ENCODE assay signal across 14 mouse cellular contexts in the genomic region with DNA sequence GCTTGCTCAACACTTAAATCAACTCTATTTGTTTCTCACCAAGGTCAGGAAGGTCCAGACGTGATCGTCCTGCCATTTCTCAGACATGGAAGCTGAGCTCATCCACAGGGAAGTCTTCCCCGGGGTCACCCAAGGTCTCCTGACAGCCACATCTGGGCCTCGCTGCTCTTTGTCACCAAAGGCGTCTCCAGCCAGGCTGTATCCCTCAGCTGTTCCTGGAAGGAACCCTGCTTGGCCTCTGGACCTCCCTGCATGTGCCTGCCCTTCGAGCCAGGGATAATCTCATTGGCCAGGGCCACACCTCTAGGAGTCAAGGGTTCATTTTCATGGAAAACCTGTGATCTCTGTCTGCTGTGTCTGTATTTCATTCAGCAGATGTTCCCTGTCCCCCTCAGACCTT.
A peak's percentile ranks its signal among the peaks of the same experiment; 100 is the strongest.
DNase-seq lines count a peak whose midpoint lies in the region; ATAC-seq and TF ChIP-seq lines count a peak whose summit lies in the region.
"Had no signal": no experiment of that assay in that cellular context is flagged by ENCODE, and none has a peak within 500 bp of the region (broad histone marks: within the 10 kb centered on the region; RNA-seq: fewer than 3 reads in every experiment).

No protein-coding gene starts in this region.

- TF ChIP-seq EP300 in stomach, postnatal 0 days (optimal IDR thresholded peaks at IDR 0.05): no peak

- peaks cover 15% of the 10 kb centered on the region for H3K4me1 ChIP-seq in heart, embryonic 11.5 days (ENCODE audit: control insufficient read depth, insufficient read depth, low read length)
- no peaks in the 10 kb centered on the region for H3K4me1 ChIP-seq in stomach, postnatal 0 days (replicated peaks; ENCODE audit: control insufficient read depth, insufficient read depth)
- H3K4me1 ChIP-seq: liver, embryonic 13.5 days had no signal

- no peak for ATAC-seq in heart, embryonic 11.5 days (replicated peaks; ENCODE audit: insufficient number of reproducible peaks, low FRiP score, low TSS enrichment)
- ATAC-seq in stomach, postnatal 0 days (ENCODE audit: low FRiP score, low TSS enrichment): peak; percentile 36; the same call in 1 of the 2 replicates
- no peak for ATAC-seq in CD4-positive, CD25-positive, alpha-beta regulatory T cell, adult 4 months
- ATAC-seq: activated CD4-positive, CD25-positive, alpha-beta regulatory T cell, adult 4 months; forebrain, postnatal 0 days; lung, postnatal 0 days had no signal

- no peak overlapping the region for H3K9ac ChIP-seq in heart, embryonic 11.5 days (ENCODE audit: low read depth, low read length)
- H3K9ac ChIP-seq in stomach, postnatal 0 days (ENCODE audit: low read length): no peak overlapping the region
- H3K9ac ChIP-seq: embryonic facial prominence, embryonic 12.5 days; forebrain, postnatal 0 days; liver, embryonic 13.5 days had no signal

- no peak overlapping the region for H3K4me3 ChIP-seq in heart, embryonic 11.5 days (ENCODE audit: low read depth, low read length)
- H3K4me3 ChIP-seq in stomach, postnatal 0 days (ENCODE audit: low read depth, low read length): no peak overlapping the region
- H3K4me3 ChIP-seq: embryonic facial prominence, embryonic 12.5 days; liver, embryonic 13.5 days had no signal

- peaks cover 3% of the 10 kb centered on the region; the same call in 1 of the 2 replicates for H3K27me3 ChIP-seq in heart, embryonic 11.5 days (ENCODE audit: control insufficient read depth, insufficient read depth, low read length)
- no peaks in the 10 kb centered on the region for H3K27me3 ChIP-seq in stomach, postnatal 0 days (ENCODE audit: control insufficient read depth, insufficient read depth, low read length)

- no peak for TF ChIP-seq CTCF in stomach, postnatal 0 days (IDR thresholded peaks at IDR 0.05; ENCODE audit: low read depth)

- H3K4me2 ChIP-seq in heart, embryonic 11.5 days: no peak overlapping the region
- H3K4me2 ChIP-seq in stomach, postnatal 0 days (replicated peaks; ENCODE audit: low read depth): no peak overlapping the region
- H3K4me2 ChIP-seq: embryonic facial prominence, embryonic 12.5 days; liver, embryonic 13.5 days had no signal

- peak; percentile 94 for DNase-seq in heart, adult 11 months
- peak; percentile 32 for DNase-seq in urinary bladder, postnatal 25 days (ENCODE audit: low spot score)
- no peak for DNase-seq in urinary bladder, adult 2 months (ENCODE audit: low spot score)
- peak; percentile 32 to 37 for DNase-seq in kidney, adult 8-10 months
- DNase-seq in stomach, postnatal 0 days (ENCODE audit: low spot score): no peak
- DNase-seq in right cerebral cortex, postnatal 4 days: no peak
- DNase-seq: cerebellum, postnatal 36 days; forebrain, postnatal 0 days; liver, embryonic 13.5 days had no signal

- no peaks in the 10 kb centered on the region for H3K36me3 ChIP-seq in heart, embryonic 11.5 days (ENCODE audit: control insufficient read depth, insufficient read depth, low read length)
- H3K36me3 ChIP-seq in stomach, postnatal 0 days (ENCODE audit: control insufficient read depth, insufficient read depth, low read length): no peaks in the 10 kb centered on the region
- H3K36me3 ChIP-seq: embryonic facial prominence, embryonic 12.5 days; liver, embryonic 13.5 days had no signal

- no peaks in the 10 kb centered on the region for H3K9me3 ChIP-seq in heart, embryonic 11.5 days (replicated peaks; ENCODE audit: control insufficient read depth, low read length)
- H3K9me3 ChIP-seq in stomach, postnatal 0 days (ENCODE audit: control insufficient read depth, low read length): no peaks in the 10 kb centered on the region
- H3K9me3 ChIP-seq: embryonic facial prominence, embryonic 12.5 days; liver, embryonic 13.5 days had no signal

- no peak overlapping the region for H3K27ac ChIP-seq in heart, embryonic 11.5 days (ENCODE audit: low read depth, low read length)
- no peak overlapping the region for H3K27ac ChIP-seq in stomach, postnatal 0 days (replicated peaks)
- H3K27ac ChIP-seq: embryonic facial prominence, embryonic 12.5 days; liver, embryonic 13.5 days had no signal

- 62% methylated on average over 6 of the region's 6 CpGs for WGBS in heart, embryonic 11.5 days (ENCODE audit: insufficient replicate concordance)
- 47% methylated on average over 6 of the region's 6 CpGs for WGBS in stomach, postnatal 0 days

Comparison
In these comparisons a context has a peak if more than half of its experiments do, and no peak if none do; other contexts are left out.
1. DNase-seq: peak in heart, adult 11 months (single experiment), urinary bladder, postnatal 25 days (single experiment) and kidney, adult 8-10 months (2 of 2); none in urinary bladder, adult 2 months (single experiment), stomach, postnatal 0 days (single experiment) and right cerebral cortex, postnatal 4 days (single experiment).